ENCODE assay signal across 8 mouse cellular contexts in the genomic region with DNA sequence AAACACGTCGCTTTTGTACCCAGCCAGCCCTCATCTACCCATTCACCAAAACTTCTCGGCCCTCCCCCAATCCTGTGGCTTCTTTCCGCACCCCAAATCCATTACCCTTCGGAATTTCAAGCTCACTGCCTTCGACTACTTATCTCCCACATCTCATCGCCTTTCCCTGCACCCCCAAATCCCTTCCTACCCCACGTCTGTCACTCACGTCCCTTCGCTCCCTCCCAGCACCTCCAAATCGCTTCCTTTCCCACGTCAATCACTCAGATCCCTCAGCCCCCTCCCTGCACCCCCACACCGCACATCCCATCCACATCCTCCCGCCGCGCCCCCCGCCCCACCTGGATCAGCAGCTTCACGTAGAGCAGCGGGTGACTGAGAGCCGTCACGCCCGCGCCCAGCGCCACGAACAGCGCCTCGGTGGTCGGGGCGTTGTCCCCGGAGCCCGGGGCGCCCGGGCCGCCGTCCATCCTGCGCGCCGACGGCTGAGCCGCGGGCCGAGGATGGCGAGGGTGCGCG. TPM values are rescaled to one million over a fixed set of nuclear protein-coding genes. Genes with fewer than 3 reads are reported as not detected.
A peak's percentile ranks its signal among the peaks of the same experiment; 100 is the strongest.
DNase-seq lines count a peak whose midpoint lies in the region; ATAC-seq lines count a peak whose summit lies in the region.

No protein-coding gene starts in this region.

- no peaks in the 10 kb centered on the region for H3K9me3 ChIP-seq in neural tube, embryonic 11.5 days (ENCODE audit: control insufficient read depth, low read length)
- no peaks in the 10 kb centered on the region for H3K9me3 ChIP-seq in forebrain, embryonic 14.5 days (replicated peaks; ENCODE audit: control insufficient read depth, low read length)
- no peaks in the 10 kb centered on the region for H3K9me3 ChIP-seq in limb, embryonic 10.5 days (replicated peaks)
- no peaks in the 10 kb centered on the region for H3K9me3 ChIP-seq in midbrain, embryonic 16.5 days (replicated peaks; ENCODE audit: control insufficient read depth, low read length, poor library complexity, severe bottlenecking)

- peak overlapping the region; percentile 75 for H3K9ac ChIP-seq in neural tube, embryonic 11.5 days (ENCODE audit: low read length)
- peak overlapping the region; percentile 89 for H3K9ac ChIP-seq in forebrain, embryonic 14.5 days (ENCODE audit: low read length)
- H3K9ac ChIP-seq in midbrain, embryonic 16.5 days (ENCODE audit: low read depth, low read length) = peak overlapping the region; percentile 84

- no peak; the same call in none of the 2 replicates for ATAC-seq in neural tube, embryonic 11.5 days (ENCODE audit: insufficient read depth, low FRiP score, low TSS enrichment)
- ATAC-seq in forebrain, embryonic 14.5 days = peak; percentile 47
- ATAC-seq in midbrain, embryonic 16.5 days = peak; percentile 33

- H3K36me3 ChIP-seq in neural tube, embryonic 11.5 days (ENCODE audit: control insufficient read depth, insufficient read depth, low read length) = no peaks in the 10 kb centered on the region
- H3K36me3 ChIP-seq in forebrain, embryonic 14.5 days (ENCODE audit: control insufficient read depth, insufficient read depth, low read length) = peaks cover 20% of the 10 kb centered on the region
- H3K36me3 ChIP-seq in limb, embryonic 10.5 days = peaks cover 33% of the 10 kb centered on the region
- H3K36me3 ChIP-seq in midbrain, embryonic 16.5 days (ENCODE audit: control insufficient read depth, insufficient read depth, low read length) = no peaks in the 10 kb centered on the region

- H3K27ac ChIP-seq in neural tube, embryonic 11.5 days (ENCODE audit: low read depth, low read length) = peak overlapping the region; percentile 69
- H3K27ac ChIP-seq in forebrain, embryonic 14.5 days (ENCODE audit: low read depth, low read length) = peak overlapping the region; percentile 93
- H3K27ac ChIP-seq in limb, embryonic 10.5 days = peak overlapping the region; percentile 94
- H3K27ac ChIP-seq in midbrain, embryonic 16.5 days (ENCODE audit: low read length) = peak overlapping the region; percentile 93

- H3K4me1 ChIP-seq in neural tube, embryonic 11.5 days (ENCODE audit: control insufficient read depth, insufficient read depth, low read length) = peaks cover 11% of the 10 kb centered on the region
- peaks cover 14% of the 10 kb centered on the region for H3K4me1 ChIP-seq in forebrain, embryonic 14.5 days (ENCODE audit: control insufficient read depth, insufficient read depth, low read length)
- peaks cover 34% of the 10 kb centered on the region for H3K4me1 ChIP-seq in limb, embryonic 10.5 days
- H3K4me1 ChIP-seq in midbrain, embryonic 16.5 days (ENCODE audit: control insufficient read depth, insufficient read depth, low read length) = peaks cover 12% of the 10 kb centered on the region

- no peak for DNase-seq in neural tube, embryonic 11.5 days (ENCODE audit: low spot score)
- DNase-seq in neural tube, embryonic 10.5 days (ENCODE audit: extremely low spot score, low spot score) = no peak
- peak; percentile 73 for DNase-seq in brain, adult 2 months (ENCODE audit: low read depth, low spot score)
- DNase-seq in forebrain, embryonic 14.5 days (ENCODE audit: low spot score) = peak; percentile 53
- DNase-seq in limb, embryonic 10.5 days (ENCODE audit: low spot score) = no peak
- DNase-seq in c-Kit-positive CD71-positive TER-119-positive erythroid progenitor cells, embryonic 14.5 days (ENCODE audit: low spot score) = no peak
- DNase-seq in embryo, embryonic 11 days = no peak

- H3K4me2 ChIP-seq in neural tube, embryonic 11.5 days (ENCODE audit: low read depth) = peak overlapping the region; percentile 80
- peak overlapping the region; percentile 67 for H3K4me2 ChIP-seq in forebrain, embryonic 14.5 days (ENCODE audit: low read length)
- peak overlapping the region; percentile 56 for H3K4me2 ChIP-seq in midbrain, embryonic 16.5 days (ENCODE audit: low read length)

- no peaks in the 10 kb centered on the region for H3K27me3 ChIP-seq in neural tube, embryonic 11.5 days (ENCODE audit: control insufficient read depth, insufficient read depth, low read length)
- no peaks in the 10 kb centered on the region for H3K27me3 ChIP-seq in forebrain, embryonic 14.5 days (replicated peaks; ENCODE audit: control insufficient read depth, insufficient read depth, low read length)
- no peaks in the 10 kb centered on the region for H3K27me3 ChIP-seq in limb, embryonic 10.5 days (ENCODE audit: low read depth, poor library complexity, severe bottlenecking)
- no peaks in the 10 kb centered on the region for H3K27me3 ChIP-seq in midbrain, embryonic 16.5 days (ENCODE audit: control insufficient read depth, insufficient read depth, low read depth, low read length)

- peak overlapping the region; percentile 76 for H3K4me3 ChIP-seq in neural tube, embryonic 11.5 days (ENCODE audit: low read depth, low read length)
- peak overlapping the region; percentile 95 for H3K4me3 ChIP-seq in forebrain, embryonic 14.5 days (ENCODE audit: low read depth, low read length)
- H3K4me3 ChIP-seq in limb, embryonic 10.5 days = peak overlapping the region; percentile 76
- H3K4me3 ChIP-seq in midbrain, embryonic 16.5 days (ENCODE audit: low read depth, low read length) = peak overlapping the region; percentile 74

- WGBS in neural tube, embryonic 11.5 days = under 1% methylated on average over 44 of the region's 45 CpGs
- WGBS in forebrain, embryonic 14.5 days = under 1% methylated on average over 38 of the region's 45 CpGs
- WGBS in limb, embryonic 10.5 days = under 1% methylated on average over 45 of the region's 45 CpGs
- WGBS in midbrain, embryonic 16.5 days = 2% methylated on average over 43 of the region's 45 CpGs

RNA-seq across cellular contexts. Expression of gene Mtch1, which starts 0.5 kb away (rescaled TPM):
- 402 and 441 TPM in 2 replicates for polyA plus RNA-seq in neural tube, embryonic 11.5 days (2014; fragmentation: Nextera tagmentation; extraction: Ambion mirVana)
- polyA plus RNA-seq in forebrain, embryonic 14.5 days (2014; fragmentation: Nextera tagmentation; extraction: Ambion mirVana) = 418 and 521 TPM in 2 replicates
- 234 and 286 TPM in 2 replicates for polyA plus RNA-seq in limb, embryonic 10.5 days (2016; fragmentation: Nextera tagmentation; extraction: Ambion mirVana)
- polyA plus RNA-seq in midbrain, embryonic 16.5 days (2015; fragmentation: Nextera tagmentation; extraction: Ambion mirVana) = 463 and 470 TPM in 2 replicates

RNA-seq across cellular contexts. Expression of gene Fgd2, which starts 13.5 kb away (rescaled TPM):
- 2.8 and 3.5 TPM in 2 replicates for polyA plus RNA-seq in neural tube, embryonic 11.5 days (2014; fragmentation: Nextera tagmentation; extraction: Ambion mirVana)
- polyA plus RNA-seq in forebrain, embryonic 14.5 days (2014; fragmentation: Nextera tagmentation; extraction: Ambion mirVana) = 3.4 and 6.1 TPM in 2 replicates
- polyA plus RNA-seq in limb, embryonic 10.5 days (2016; fragmentation: Nextera tagmentation; extraction: Ambion mirVana) = 6.4 and 6.7 TPM in 2 replicates
- polyA plus RNA-seq in midbrain, embryonic 16.5 days (2015; fragmentation: Nextera tagmentation; extraction: Ambion mirVana) = 8.6 and 12.7 TPM in 2 replicates

RNA-seq across cellular contexts. Expression of gene Pi16, which starts 29.7 kb away (rescaled TPM):
- polyA plus RNA-seq in neural tube, embryonic 11.5 days (2014; fragmentation: Nextera tagmentation; extraction: Ambion mirVana) = 0.23 and 0.36 TPM in 2 replicates
- 1.2 TPM in 2 replicates for polyA plus RNA-seq in forebrain, embryonic 14.5 days (2014; fragmentation: Nextera tagmentation; extraction: Ambion mirVana)
- 0.34 and 0.35 TPM in 2 replicates for polyA plus RNA-seq in limb, embryonic 10.5 days (2016; fragmentation: Nextera tagmentation; extraction: Ambion mirVana)
- 3.3 and 4.4 TPM in 2 replicates for polyA plus RNA-seq in midbrain, embryonic 16.5 days (2015; fragmentation: Nextera tagmentation; extraction: Ambion mirVana)

Comparison
In these comparisons a context has a peak if more than half of its experiments do, and no peak if none do; other contexts are left out.
1. DNase-seq: peak in brain, adult 2 months (single experiment) and forebrain, embryonic 14.5 days (single experiment); none in neural tube, embryonic 11.5 days (single experiment), neural tube, embryonic 10.5 days (single experiment), limb, embryonic 10.5 days (single experiment), c-Kit-positive CD71-positive TER-119-positive erythroid progenitor cells, embryonic 14.5 days (single experiment) and embryo, embryonic 11 days (single experiment).
2. Peak in every context shown above with its lines, with median percentiles within 50 percentile points of each other: H3K27ac ChIP-seq, H3K4me2 ChIP-seq, H3K4me3 ChIP-seq and H3K9ac ChIP-seq.